Mouse (Mus musculus) lung, adult 2 months (tissue): ENCODE measurements at regions not wholly inside any gene's neighbourhood (a gene's known extent, or its start where the extent isn't known, plus 50 kb on each side); places are given as distances from the start of the nearest gene placed in this dataset.

ENCODE experiments used
- CTCF ChIP-seq: fragments of 200-500 bp; IDR thresholded peaks from 2 replicates; pipeline ENCODE4 v1.5.1; 2011; ENCODE audit warnings: mild to moderate bottlenecking, low read length, control low read depth; ENCODE audit not compliant: insufficient read depth
- POLR2A ChIP-seq: fragments of 200-500 bp; IDR thresholded peaks from 2 replicates; pipeline ENCODE4 v1.6.1; 2011; ENCODE audit warnings: low read depth, mild to moderate bottlenecking, control low read depth, low read length, borderline replicate concordance; ENCODE audit errors: extremely low read depth

GRCm38 (mm10) chr15:6237726-6238125, 61.9 kb upstream of the Dab2 start:
- TF ChIP-seq POLR2A (no peak), CTCF (no peak)
